Mouse (Mus musculus): ENCODE data around the gene Ddx31.

Ddx31 gene

GRCm38 (mm10) chr2:28840222-28840951 is at the start of gene Ddx31, which contains the start of gene Gtf3c4:
Gene Ddx31, plus strand, starts transcription at chr2:28840406.
Gene Gtf3c4, minus strand, starts transcription at chr2:28840360.
- peak; percentile 87 to 93 for DNase-seq (ENCODE audit: low spot score in 2 of 2)

- peak in 1 of 2 experiments; percentile 7 for DNase-seq (ENCODE audit: low spot score in 2 of 2)
Observed at GRCm38 (mm10) chr2:28792931-28793610, 47.1 kb upstream of the Ddx31 start.

- DNase-seq (ENCODE audit: low spot score in 2 of 2), result no peak
Observed at GRCm38 (mm10) chr2:28794623-28795022, 45.6 kb upstream of the Ddx31 start.

GRCm38 (mm10) chr2:28796298-28796697 is 43.9 kb upstream of the Ddx31 start:
- no peak for DNase-seq (ENCODE audit: low spot score in 2 of 2)

GRCm38 (mm10) chr2:28797490-28798106 is 42.6 kb upstream of the Ddx31 start:
- no peak for DNase-seq (ENCODE audit: low spot score in 2 of 2)

DNA sequence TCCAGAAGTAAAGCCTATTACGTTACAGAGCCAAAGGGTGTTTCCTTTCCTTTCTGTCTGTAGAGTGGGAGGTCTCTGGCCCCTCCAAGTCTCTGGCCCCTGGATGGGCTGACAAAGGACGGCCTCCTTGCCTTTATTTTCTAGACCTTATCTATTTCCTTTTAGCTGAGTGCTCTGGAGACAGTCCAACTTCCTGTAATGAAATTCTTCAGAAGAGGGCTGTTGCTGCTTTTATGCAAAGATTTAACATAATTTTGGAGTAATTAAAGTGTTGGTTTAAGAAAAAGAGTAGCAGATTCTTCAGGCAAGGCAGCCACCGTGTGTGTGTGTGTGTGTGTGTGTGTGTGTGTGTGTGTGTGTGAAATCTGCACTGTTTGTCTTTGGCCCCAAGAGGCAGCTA is 41.8 kb upstream of the Ddx31 start:
- no peak for DNase-seq (ENCODE audit: low spot score in 2 of 2)

DNA sequence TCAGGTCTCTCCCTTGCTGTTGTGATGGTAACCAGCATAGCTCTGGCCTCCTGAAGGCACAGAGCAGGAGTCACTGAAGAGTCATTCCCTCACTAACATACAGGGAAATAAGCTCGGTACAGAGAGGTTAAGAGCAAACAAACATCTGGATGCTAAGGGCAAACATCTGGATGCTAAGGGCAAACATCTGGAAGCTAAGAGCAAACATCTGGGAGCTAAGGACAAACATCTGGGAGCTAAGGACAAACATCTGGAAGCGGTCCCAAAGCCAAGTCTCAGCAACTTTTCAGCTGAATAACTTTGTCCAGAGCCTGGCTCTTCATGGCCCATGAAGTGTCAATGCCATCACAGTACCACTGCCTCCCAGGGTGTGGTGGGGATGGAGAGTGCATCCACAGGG is 40.6 kb upstream of the Ddx31 start:
- no peak for DNase-seq (ENCODE audit: low spot score in 2 of 2)

- no peak for DNase-seq (ENCODE audit: low spot score in 2 of 2)
Observed at GRCm38 (mm10) chr2:28803406-28803805, 36.8 kb upstream of the Ddx31 start.

DNA sequence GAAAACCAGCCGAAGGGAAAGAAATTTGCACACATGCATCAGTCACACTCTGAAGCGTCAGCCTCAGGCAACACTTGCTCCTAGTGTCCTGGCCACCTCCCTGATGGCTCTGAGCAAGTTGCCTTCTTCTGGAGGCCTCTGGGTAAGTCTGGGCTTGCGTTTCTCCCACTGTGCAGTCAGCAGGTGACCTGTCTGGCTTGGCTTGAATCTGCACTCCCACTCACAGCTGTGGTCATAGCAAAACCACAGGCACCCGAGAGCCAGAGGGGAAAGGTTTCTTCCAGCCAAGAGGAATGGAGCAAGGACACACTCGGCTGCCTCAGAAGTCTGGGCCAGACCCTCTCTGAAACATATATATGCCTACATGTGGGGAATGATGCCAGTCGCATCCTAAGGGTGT is 31.4 kb upstream of the Ddx31 start:
- no peak for DNase-seq (ENCODE audit: low spot score in 2 of 2)

DNA sequence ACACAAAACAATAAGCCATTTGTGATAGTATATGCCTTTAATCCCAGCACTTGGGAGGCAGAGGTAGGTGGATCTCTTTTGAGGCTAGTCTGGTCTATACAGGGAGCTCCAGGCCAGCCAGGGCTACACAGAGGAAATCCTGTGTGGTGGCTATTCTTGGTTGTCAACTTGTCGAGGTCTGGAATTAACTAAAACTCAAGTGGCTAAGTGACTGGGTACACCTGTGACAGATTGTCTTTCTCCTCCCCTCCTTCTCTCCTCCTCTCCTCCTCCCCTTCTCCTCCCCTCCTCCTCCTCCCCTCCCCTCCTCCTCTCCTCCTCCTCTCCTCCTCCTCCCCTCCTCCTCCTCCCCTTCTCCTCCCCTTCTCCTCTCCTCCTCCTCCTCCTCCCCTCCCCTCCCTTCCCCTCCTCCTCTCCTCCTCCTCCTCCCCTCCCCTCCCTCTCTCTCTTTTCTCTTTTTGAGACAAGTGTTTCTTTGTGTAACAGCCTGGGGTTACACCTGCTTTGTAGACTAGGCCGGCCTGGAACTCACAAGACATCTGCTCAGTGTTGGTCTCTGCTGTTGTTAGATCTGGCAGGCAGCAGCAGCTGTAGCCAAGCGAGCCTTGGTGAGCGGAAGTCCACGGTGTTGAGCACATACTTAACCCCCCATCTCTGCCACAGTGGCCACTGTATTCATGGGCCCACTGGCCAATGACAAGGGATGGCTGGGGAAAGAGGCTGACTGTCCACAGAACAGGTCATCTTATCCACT is 29.8 kb upstream of the Ddx31 start:
- no peak for DNase-seq (ENCODE audit: low spot score in 2 of 2)

DNA sequence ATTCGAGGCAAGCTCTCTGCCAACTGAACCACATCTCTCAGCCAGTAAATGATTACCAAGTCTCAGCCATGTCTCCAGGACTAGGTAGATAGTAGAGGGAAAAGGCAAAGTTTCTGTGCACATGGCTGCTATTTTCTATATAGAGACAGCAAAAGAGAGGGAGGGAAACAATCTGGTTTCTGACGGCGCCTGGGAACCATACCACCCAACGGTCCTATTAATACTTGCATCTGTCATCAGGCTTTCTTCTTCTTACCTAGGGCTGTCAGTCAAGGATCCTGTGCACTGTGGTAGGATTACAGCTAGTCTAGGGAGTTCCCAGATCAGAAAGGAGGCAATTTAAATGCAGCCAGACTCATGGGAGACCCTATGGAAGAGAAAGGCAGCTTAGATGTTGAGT is 21.3 kb upstream of the Ddx31 start:
- DNase-seq (ENCODE audit: low spot score in 2 of 2), result no peak

GRCm38 (mm10) chr2:28829265-28829664 is 10.9 kb upstream of the Ddx31 start:
- no peak for DNase-seq (ENCODE audit: low spot score in 2 of 2)

GRCm38 (mm10) chr2:28836181-28836940 is 3.8 kb upstream of the Ddx31 start:
- no peak for DNase-seq (ENCODE audit: low spot score in 2 of 2)

- peak in 1 of 2 experiments; percentile 6 for DNase-seq (ENCODE audit: low spot score in 2 of 2)
Observed at GRCm38 (mm10) chr2:28839501-28840221, 545 bp upstream of the Ddx31 start.

GRCm38 (mm10) chr2:28842042-28842441 is 1.8 kb downstream of the Ddx31 start:
- DNase-seq (ENCODE audit: low spot score in 2 of 2), result no peak

DNA sequence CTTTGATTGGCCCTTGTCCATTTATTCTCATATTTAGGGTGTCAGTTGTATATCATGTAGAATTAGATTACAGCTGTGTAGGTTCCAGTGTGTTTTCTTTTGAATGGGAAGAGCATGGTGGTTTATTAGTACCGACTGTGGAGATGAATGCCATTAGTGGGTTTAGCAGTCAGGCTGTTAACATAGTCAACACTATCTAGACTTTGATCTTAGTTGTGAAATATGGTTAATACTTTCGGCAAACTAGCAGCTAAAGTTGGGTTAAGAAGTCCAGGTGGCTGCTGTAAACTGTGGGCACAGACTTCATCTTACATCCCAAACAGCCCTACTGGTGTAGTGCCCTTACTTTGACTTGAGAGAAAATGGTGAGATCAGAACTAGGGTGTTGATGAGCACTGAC is 8.7 kb downstream of the Ddx31 start:
- no peak for DNase-seq (ENCODE audit: low spot score in 2 of 2)

DNA sequence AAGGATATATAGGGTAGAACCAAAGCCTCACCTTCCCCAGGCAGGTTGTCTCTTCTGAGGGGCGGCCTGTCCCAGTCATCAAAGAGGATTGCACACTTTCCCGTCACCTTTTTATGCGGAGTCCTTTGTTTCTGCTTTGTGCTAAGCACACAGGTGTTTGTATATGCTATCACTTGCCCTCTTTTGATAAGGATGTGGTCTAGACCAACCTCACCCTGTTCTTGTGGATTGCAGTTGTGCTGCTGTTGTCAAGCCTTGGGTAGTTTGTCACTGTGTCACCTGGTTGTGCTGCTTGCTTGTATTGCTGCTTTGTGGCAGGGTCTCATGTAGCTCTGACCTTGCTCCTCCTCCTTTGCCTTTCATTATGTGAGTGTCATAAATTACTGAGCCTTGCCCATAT is 12.4 kb downstream of the Ddx31 start:
- DNase-seq (ENCODE audit: low spot score in 2 of 2), result no peak

DNA sequence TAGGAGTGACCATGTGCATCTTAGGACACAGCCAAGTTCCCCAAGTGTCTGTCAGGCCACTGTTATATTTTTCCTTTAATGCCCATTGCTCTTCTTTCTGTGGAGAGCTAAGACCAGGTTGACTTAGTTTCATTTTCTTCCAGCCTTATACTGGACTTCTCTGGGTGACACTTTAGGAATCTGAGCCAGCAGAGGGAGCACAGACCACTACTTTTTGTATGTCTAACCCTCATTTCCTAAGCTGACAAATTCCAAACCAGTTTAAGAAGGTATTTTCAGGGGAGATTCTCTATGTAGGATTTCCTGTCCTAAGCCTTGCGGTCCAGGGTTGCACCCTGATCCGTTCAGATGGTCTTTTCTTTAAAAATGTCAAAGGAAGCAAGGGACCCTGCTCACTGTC is 15.6 kb downstream of the Ddx31 start:
- no peak for DNase-seq (ENCODE audit: low spot score in 2 of 2)

DNA sequence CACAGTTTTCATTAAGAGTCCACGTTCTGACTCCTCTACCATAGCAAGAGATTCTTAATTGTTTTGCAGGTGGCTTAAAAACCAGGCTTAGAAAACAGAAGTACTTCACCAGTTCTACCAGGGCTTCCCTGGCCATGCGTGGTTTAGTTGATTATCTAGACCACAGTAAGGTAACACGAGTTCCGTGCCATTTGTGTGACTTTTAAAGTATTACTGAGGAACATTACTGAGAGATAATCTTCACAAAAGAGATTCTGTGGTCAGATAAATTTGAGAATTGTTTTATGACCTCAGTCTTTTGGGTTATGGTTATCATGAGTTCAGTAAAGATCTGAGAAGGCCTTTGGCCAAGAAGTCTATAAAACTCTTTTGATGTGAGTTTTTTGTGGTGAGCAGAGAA is 19.1 kb downstream of the Ddx31 start:
- DNase-seq (ENCODE audit: low spot score in 2 of 2), result no peak

- DNase-seq (ENCODE audit: low spot score in 2 of 2), result no peak
Observed at GRCm38 (mm10) chr2:28860678-28861423, 20.6 kb downstream of the Ddx31 start.

Data from frontal cortex, postnatal 14 days (tissue).